Mouse (Mus musculus): ENCODE measurements around the gene Snu13. TPM values are rescaled to one million over a fixed set of nuclear protein-coding genes. Genes with fewer than 3 reads are reported as not detected.

The Snu13 gene
- polyA plus RNA-seq, 1 experiment from 2014 or later = 230 TPM

DNA sequence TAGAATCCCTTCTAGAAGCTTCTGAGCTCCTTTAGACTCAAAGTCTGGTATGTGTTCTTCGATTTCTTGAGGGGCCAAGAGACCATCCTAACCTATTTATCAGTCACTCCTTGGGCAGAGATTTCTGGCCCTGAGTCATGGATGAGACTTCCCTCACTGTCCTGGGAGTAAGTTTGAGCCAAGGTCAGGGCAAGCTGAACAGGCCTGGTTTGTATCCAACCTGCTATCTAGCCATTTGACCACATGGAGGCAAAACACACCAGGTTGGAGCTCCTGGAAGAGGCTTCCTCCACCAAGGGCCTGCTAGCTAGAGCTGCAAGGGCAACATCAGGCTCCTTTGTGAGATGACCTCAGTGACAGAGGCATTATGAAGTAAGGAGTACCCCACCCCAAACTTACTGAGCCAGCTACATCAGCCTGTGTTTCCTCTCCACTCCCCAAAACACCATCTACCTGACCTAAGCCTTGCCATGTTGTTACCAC is 11.4 kb upstream of the Snu13 start, which contains the start of gene 4930407I10Rik:
Gene 4930407I10Rik, plus strand, starts transcription at position 433 of the 483 bp plus-strand sequence.
- Histone ChIP-seq H3K4me3 (no peak within 1 kb of the TSS), H3K27ac (replicated peaks) (no peak within 1 kb of the TSS)
- WGBS = 88% methylated on average over 1 of the region's 1 CpGs

DNA sequence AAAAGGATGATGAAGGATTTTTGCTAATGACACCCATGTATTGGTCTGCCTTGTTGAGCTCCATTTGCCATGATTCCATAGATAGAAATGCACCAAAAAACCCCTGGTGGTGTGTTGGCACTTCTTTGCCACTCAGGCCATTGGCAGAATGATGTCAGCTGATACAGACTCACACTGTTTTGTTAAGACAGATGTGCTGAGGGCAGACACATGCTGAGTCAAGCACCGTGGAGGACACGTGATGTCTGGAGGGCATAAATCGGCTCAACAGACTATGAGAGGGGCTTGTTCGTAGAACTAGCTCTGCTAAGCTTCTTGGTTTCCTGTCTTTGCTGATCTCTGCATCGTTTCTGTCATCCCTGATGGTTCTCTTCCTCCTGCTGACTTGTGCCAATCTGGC is 5.1 kb upstream of the Snu13 start:
- no peak for ATAC-seq (ENCODE audit: low read depth)
- no peaks in the 10 kb centered on the region for H3K36me3 ChIP-seq

More for the DNA sequence above, 11.4 kb upstream of the Snu13 start, which contains the start of gene 4930407I10Rik:
- Histone ChIP-seq H3K27me3 (peaks cover 25% of the 10 kb centered on the region), H3K4me2 (no peak within 1 kb of the TSS), H3K4me1 (replicated peaks) (no peaks in the 10 kb centered on the region), H3K9me3 (no peaks in the 10 kb centered on the region), H3K9ac (no peak within 1 kb of the TSS), H3K36me3 (no peaks in the 10 kb centered on the region)
- ATAC-seq (ENCODE audit: low read depth) = no peak

DNA sequence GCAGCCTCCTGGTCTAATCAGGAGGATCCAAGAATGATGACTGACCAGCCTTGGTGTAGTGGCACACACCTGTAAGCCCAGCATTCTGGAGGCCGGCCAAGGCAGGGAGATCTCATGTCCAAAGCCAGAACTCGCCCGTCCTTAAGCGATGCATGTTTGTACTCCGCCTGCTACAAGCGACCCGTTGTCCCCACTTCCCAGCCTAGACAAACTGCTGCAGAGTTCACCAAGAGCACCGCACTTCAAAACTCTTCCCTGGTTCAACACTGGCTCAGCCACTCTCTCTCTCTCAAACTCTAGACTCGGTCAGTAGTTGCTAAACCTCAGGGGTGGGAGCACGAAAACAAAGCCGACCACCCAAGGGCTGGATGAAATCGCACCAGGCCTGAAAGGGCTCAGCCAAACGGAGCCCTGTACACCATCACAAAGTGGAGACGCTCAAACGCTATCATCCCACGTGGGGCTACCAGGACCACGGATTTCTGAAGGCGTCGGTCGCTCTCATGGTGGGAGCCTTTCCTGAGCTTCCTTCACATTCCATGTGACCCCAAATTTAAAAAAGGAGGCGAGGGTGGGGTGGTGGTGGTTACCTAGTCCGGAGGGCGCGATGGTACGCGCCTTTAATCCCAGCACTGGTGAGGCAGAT is 1.0 kb downstream of the Snu13 start:
- peak; percentile 17; the same call in 1 of the 2 replicates for ATAC-seq (ENCODE audit: low read depth)
- H3K9ac ChIP-seq = peak overlapping the region; percentile 96
- 0 out of 2 replicates have a peak, but pooled peaks cover 11% of the 10 kb centered on the region for H3K27me3 ChIP-seq
- peaks cover 31% of the 10 kb centered on the region for H3K4me1 ChIP-seq (replicated peaks)
- peak overlapping the region; percentile 94 for H3K4me3 ChIP-seq
- H3K9me3 ChIP-seq = no peaks in the 10 kb centered on the region
- H3K4me2 ChIP-seq = peak overlapping the region; percentile 98
- H3K27ac ChIP-seq (replicated peaks) = no peak overlapping the region
- WGBS = 5% methylated on average over 26 of the region's 26 CpGs
- H3K36me3 ChIP-seq = peaks cover 15% of the 10 kb centered on the region

More for the DNA sequence above, 5.1 kb upstream of the Snu13 start:
- no peak overlapping the region for H3K4me3 ChIP-seq
- no peak overlapping the region for H3K27ac ChIP-seq (replicated peaks)
- no peak overlapping the region for H3K4me2 ChIP-seq
- peaks cover 23% of the 10 kb centered on the region for H3K27me3 ChIP-seq
- no peak overlapping the region for H3K9ac ChIP-seq
- WGBS = 62% methylated on average over 5 of the region's 5 CpGs
- H3K9me3 ChIP-seq = no peaks in the 10 kb centered on the region
- H3K4me1 ChIP-seq (replicated peaks) = peaks cover 4% of the 10 kb centered on the region; the same call in 1 of the 2 replicates

DNA sequence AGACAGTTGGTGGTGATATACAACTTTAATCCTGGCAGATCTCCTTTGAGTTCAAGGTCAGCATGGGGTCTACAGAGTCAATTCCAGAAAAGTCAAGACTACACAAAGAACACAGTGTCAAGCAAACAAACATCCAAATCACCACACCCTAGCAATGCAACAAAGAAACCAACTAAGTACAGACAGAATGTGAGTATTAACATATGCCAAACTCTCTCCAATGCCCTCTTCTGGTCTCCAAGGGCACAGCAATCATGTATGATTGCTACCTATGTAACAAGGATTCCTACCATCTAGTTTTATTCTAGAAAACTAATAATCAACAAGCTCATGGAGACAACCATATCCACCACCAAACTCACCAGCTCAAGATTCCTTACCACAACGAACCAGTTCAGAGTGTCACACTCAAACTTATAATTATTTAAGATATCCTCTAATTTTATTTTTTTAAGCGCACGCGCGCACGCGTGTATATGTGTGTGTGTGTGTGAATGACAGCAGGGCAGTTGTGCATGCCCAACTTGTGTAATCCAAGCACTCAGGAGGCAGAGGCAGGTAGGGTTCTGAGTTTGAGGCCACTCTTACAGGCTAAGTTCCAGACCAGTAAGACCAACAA is 3.1 kb downstream of the Snu13 start:
- Histone ChIP-seq H3K4me1 (replicated peaks) (peaks cover 31% of the 10 kb centered on the region), H3K9ac (no peak overlapping the region), H3K4me3 (no peak overlapping the region), H3K9me3 (no peaks in the 10 kb centered on the region), H3K27me3 (0 out of 2 replicates have a peak, but pooled peaks cover 6% of the 10 kb centered on the region), H3K36me3 (peaks cover 32% of the 10 kb centered on the region), H3K4me2 (no peak overlapping the region), H3K27ac (replicated peaks) (no peak overlapping the region)
- no peak for ATAC-seq (ENCODE audit: low read depth)
- WGBS = 97% methylated on average over 7 of the region's 7 CpGs

DNA sequence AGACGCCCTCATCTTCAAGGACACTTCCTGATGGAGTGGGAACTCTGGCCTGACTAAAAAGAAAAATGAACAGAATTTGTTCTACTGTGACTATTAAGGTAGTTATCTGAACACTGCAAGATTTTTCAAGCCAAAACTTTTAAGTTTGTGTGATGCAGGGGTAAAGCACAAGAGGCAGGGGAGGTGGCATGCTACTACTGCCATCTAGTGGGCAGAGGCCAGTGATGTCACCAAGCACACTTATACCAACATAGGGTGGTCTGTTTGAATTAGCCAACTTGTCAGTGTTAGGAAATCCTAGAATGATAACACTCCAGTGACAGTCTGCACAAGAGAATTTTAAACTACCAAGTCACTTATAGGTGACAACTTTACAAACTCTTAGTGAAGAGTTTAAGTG is 6.7 kb downstream of the Snu13 start:
- H3K27ac ChIP-seq (replicated peaks) = no peak overlapping the region
- H3K9ac ChIP-seq = no peak overlapping the region
- H3K4me2 ChIP-seq = no peak overlapping the region
- peaks cover 64% of the 10 kb centered on the region for H3K36me3 ChIP-seq
- WGBS = 100% methylated on average over 1 of the region's 1 CpGs
- peak; percentile 53; the same call in 1 of the 2 replicates for ATAC-seq (ENCODE audit: low read depth)
- H3K27me3 ChIP-seq = no peaks in the 10 kb centered on the region
- H3K4me1 ChIP-seq (replicated peaks) = peaks cover 15% of the 10 kb centered on the region
- no peaks in the 10 kb centered on the region for H3K9me3 ChIP-seq
- no peak overlapping the region for H3K4me3 ChIP-seq

DNA sequence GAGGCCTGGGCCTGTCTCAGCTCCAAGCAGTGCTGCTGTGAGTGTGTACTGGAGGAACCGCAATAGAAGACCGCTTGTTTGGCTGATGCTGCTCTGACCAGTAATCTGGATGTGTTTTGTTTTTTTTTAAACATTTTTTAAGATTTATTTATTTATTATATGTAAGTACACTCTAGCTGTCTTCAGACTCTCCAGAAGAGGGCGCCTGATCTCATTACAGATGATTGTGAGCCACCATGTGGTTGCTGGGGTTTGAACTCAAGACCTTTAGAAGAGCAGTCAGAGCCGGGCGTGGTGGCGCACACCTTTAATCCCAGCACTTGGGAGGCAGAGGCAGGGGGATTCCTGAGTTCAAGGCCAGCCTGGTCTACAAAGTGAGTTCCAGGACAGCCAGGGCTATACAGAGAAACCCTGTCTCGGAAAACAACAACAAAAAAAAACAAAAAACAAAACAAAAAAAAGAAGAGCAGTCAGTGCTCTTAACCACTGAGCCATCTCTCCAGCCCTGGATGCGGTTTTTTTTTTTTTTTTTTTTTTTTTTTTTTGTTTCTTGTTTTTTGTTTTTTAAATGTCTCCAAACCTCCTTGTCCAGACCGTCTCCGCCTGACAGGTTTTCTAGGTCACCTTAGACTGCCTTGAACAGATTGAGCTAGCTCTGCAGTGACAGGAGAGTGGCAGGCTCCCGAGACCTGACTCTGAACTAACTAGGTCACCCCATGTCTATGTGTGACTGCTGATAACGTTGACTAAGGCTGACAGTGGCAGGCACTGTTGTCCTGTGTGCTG is 11.3 kb downstream of the Snu13 start:
- no peaks in the 10 kb centered on the region for H3K27me3 ChIP-seq
- H3K9me3 ChIP-seq = no peaks in the 10 kb centered on the region
- no peak overlapping the region for H3K9ac ChIP-seq
- H3K36me3 ChIP-seq = peaks cover 86% of the 10 kb centered on the region
- H3K4me2 ChIP-seq = no peak overlapping the region
- no peak for ATAC-seq (ENCODE audit: low read depth)
- H3K4me1 ChIP-seq (replicated peaks) = no peaks in the 10 kb centered on the region
- no peak overlapping the region for H3K4me3 ChIP-seq
- WGBS = 80% methylated on average over 12 of the region's 12 CpGs
- H3K27ac ChIP-seq (replicated peaks) = no peak overlapping the region

DNA sequence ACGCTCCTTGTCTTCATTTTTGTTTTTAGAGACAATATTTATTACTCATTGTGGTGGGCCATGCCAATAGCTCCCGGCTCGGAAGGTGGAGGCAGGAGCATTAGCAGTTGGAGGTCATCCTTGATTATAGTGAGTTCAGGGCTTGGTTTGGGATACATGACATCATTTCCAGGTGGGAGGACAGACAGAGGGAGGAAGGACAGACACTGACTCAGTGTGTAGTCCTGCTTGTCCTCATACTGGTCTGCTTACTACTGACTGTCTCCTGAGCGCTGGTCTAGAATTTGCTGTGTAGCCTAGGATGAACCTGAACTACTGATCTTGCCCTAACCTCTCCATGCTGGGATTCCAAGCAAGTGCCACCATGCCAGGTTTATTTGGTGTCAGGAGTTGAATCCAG is 13.6 kb downstream of the Snu13 start, which contains the start of gene Desi1:
Gene Desi1, minus strand, starts transcription at position 101 of the 400 bp plus-strand sequence.
- H3K27me3 ChIP-seq = no peaks in the 10 kb centered on the region
- peaks cover 88% of the 10 kb centered on the region for H3K36me3 ChIP-seq
- no peaks in the 10 kb centered on the region for H3K4me1 ChIP-seq (replicated peaks)
- H3K4me2 ChIP-seq = no peak within 1 kb of the TSS
- no peak within 1 kb of the TSS for H3K4me3 ChIP-seq
- no peak within 1 kb of the TSS for H3K27ac ChIP-seq (replicated peaks)
- H3K9ac ChIP-seq = no peak within 1 kb of the TSS
- 91% methylated on average over 4 of the region's 4 CpGs for WGBS
- no peaks in the 10 kb centered on the region for H3K9me3 ChIP-seq
- ATAC-seq (ENCODE audit: low read depth) = no peak

DNA sequence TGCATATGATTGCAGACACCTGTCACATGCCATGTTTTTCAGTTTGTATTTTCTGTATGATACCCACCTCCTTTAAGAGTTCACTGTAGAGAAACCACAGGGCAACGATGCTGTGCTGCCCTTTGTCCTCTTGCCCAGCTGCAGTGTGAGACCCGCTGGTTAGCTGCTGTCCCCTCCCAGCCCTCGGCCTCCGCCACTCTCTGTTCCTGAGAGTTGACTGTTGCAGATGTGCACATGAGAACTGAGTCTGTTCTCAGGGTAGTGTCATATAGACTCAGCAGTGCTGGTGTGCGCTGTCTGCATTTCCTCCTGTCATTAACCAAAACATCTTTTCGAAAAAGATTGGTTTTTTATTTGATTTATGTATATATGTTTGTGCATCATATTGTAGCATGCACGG is 15.0 kb downstream of the Snu13 start:
- Histone ChIP-seq H3K27me3 (no peaks in the 10 kb centered on the region), H3K4me2 (no peak overlapping the region), H3K9ac (no peak overlapping the region), H3K9me3 (no peaks in the 10 kb centered on the region), H3K4me1 (replicated peaks) (no peaks in the 10 kb centered on the region), H3K36me3 (peaks cover 84% of the 10 kb centered on the region), H3K27ac (replicated peaks) (no peak overlapping the region), H3K4me3 (no peak overlapping the region)
- ATAC-seq (ENCODE audit: low read depth) = no peak
- 87% methylated on average over 7 of the region's 7 CpGs for whole genome bisulfite sequencing

DNA sequence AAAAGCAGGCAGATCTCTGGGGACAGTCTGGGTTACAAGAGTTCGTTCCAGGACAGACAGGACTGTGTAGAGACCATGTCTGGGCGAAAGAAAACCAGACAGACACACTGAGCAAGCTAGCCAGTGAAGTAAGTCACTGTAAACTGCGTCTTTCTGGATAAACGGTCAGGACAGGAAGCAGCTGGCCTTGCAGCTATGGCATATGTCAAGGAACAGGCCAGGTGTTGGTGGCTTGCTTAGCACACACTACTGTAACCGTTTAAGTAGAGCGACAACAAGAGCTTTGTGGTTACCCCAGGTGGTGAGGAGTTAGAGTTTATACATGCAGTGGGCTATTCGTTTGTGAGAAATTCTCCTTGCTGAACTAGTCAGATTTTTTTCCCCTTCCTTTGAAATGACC is 19.7 kb downstream of the Snu13 start:
- H3K4me3 ChIP-seq = no peak overlapping the region
- no peaks in the 10 kb centered on the region for H3K4me1 ChIP-seq (replicated peaks)
- H3K27me3 ChIP-seq = no peaks in the 10 kb centered on the region
- peaks cover 91% of the 10 kb centered on the region for H3K36me3 ChIP-seq
- no peak overlapping the region for H3K27ac ChIP-seq (replicated peaks)
- no peaks in the 10 kb centered on the region for H3K9me3 ChIP-seq
- ATAC-seq (ENCODE audit: low read depth) = no peak
- H3K4me2 ChIP-seq = no peak overlapping the region
- no peak overlapping the region for H3K9ac ChIP-seq
- WGBS = 92% methylated on average over 7 of the region's 7 CpGs

DNA sequence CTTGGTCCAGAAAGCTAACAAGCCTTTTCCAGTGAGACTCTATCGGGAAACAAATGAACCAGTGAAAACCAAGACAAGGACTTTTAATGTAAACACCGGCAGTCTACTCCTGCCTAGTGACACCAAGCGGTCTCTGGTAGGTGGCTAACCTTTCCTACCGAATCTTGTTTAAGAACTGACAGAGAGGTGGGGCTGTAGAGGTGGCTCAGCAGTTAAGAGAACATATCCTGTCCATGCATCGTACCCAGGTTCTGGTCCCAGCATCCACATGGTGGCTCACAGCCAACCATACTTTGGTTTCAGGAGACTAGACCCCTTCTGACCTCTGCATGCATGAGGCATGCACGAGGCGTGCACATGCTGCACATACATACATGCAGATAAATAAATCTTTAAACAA is 20.1 kb downstream of the Snu13 start:
- ATAC-seq (ENCODE audit: low read depth) = no peak
- 95% methylated on average over 7 of the region's 7 CpGs for WGBS
- no peaks in the 10 kb centered on the region for H3K9me3 ChIP-seq
- no peaks in the 10 kb centered on the region for H3K27me3 ChIP-seq
- no peak overlapping the region for H3K9ac ChIP-seq
- no peak overlapping the region for H3K4me3 ChIP-seq
- peaks cover 93% of the 10 kb centered on the region for H3K36me3 ChIP-seq
- no peaks in the 10 kb centered on the region for H3K4me1 ChIP-seq (replicated peaks)
- no peak overlapping the region for H3K4me2 ChIP-seq
- no peak overlapping the region for H3K27ac ChIP-seq (replicated peaks)

DNA sequence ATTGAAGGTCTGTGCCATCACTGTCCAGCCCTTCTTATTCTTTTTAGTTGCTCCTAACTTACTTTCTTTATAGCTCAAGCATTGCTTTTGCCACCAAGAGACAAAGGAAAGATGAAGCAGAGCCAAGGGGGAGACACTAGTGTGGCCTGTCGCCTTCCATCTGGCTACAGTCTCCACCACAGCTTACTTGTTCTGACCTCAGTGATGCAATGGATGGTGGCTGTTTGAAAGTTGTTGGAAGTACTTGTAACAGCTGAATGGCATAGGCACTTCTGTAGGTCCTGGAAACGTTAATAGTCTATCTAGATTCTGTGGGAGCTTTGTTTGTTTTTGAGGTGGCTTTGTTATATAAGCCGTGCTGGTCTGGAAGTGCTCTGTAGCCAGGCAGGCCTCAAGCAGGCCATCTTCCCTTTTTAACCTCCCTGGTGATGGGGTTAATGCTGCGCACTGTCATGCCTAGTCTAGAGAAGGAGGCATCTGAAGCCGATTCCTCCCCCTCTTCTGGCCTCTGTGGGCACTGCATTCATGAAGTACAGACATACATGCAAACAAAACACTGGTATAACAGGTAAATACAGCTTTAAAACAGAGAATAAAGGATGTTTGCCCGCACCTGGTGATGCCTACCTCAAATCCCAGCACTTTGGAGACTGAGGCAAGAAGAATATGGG is 23.3 kb downstream of the Snu13 start:
- H3K27me3 ChIP-seq = no peaks in the 10 kb centered on the region
- no peak for ATAC-seq (ENCODE audit: low read depth)
- H3K4me1 ChIP-seq (replicated peaks) = no peaks in the 10 kb centered on the region
- no peak overlapping the region for H3K4me3 ChIP-seq
- no peak overlapping the region for H3K9ac ChIP-seq
- no peak overlapping the region for H3K4me2 ChIP-seq
- WGBS = 93% methylated on average over 6 of the region's 6 CpGs
- no peak overlapping the region for H3K27ac ChIP-seq (replicated peaks)
- H3K9me3 ChIP-seq = no peaks in the 10 kb centered on the region
- peaks cover 80% of the 10 kb centered on the region for H3K36me3 ChIP-seq
